Mouse (Mus musculus): Measurements from ENCODE around the gene Thtpa. TPM values are rescaled to one million over a fixed set of nuclear protein-coding genes. Genes with fewer than 3 reads are reported as not detected.

The Thtpa gene
- polyA plus RNA-seq, 1 experiment from 2014 or later = 55.2 TPM

GRCm38 (mm10) chr14:55086009-55086514 is 8.5 kb upstream of the Thtpa start:
- H3K27ac ChIP-seq (ENCODE audit: low read length) = no peak overlapping the region; the same call in 1 of the 2 replicates
- H3K4me1 ChIP-seq (replicated peaks; ENCODE audit: control insufficient read depth, insufficient read depth, low read length) = peaks cover 55% of the 10 kb centered on the region
- H3K4me3 ChIP-seq (replicated peaks; ENCODE audit: low read length) = no peak overlapping the region
- no peak overlapping the region for H3K9ac ChIP-seq (replicated peaks; ENCODE audit: low read depth, low read length)
- H3K36me3 ChIP-seq (ENCODE audit: control insufficient read depth, insufficient read depth) = no peaks in the 10 kb centered on the region
- no peak overlapping the region for H3K4me2 ChIP-seq (ENCODE audit: low read length)
- WGBS = 87% methylated on average over 6 of the region's 6 CpGs
- no peaks in the 10 kb centered on the region for H3K27me3 ChIP-seq (replicated peaks; ENCODE audit: control insufficient read depth, insufficient read depth, low read length)
- no peaks in the 10 kb centered on the region for H3K9me3 ChIP-seq (ENCODE audit: control insufficient read depth, low read length)
- ATAC-seq = no peak

DNA sequence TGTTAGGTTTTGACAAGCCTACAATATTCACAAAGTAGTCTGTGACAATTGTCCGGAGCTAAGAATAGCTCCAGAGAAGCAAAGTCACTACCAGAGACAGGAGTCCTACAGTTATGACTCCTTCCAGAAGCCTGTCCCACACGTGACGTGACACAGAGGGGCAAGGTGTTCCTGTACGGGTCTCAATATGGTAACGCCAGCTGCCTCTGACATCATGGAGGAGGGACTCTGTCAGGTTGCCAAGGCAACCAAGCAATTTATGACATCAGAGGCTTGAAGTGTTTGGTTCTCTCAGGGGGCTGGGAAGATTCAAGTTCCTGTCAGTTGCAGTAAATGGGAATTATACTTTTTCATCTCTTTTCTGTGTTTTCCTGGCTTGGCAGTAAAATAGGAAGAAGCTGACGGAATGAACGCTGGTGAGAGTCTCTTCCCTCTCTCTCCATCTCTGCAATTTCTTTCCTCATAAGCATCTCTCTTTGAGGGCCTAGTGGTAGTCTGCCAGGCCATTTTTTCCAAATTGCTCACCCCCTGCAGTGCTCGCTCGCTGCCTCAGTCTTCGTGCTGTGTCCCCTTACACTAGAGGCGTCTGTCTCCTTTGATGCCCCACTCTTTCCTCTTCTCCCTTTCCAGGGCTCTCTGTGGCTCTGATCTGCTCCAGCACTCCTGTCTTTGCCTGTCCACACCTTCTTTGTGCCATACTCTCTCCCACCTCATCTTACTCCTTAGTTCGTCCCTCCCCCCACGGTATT is 5.2 kb upstream of the Thtpa start:
- 49% methylated on average over 13 of the region's 13 CpGs for WGBS
- Histone ChIP-seq H3K4me3 (replicated peaks; ENCODE audit: low read length) (peak overlapping the region; percentile 75), H3K9me3 (ENCODE audit: control insufficient read depth, low read length) (no peaks in the 10 kb centered on the region), H3K9ac (replicated peaks; ENCODE audit: low read depth, low read length) (peak overlapping the region; percentile 98; the same call in 1 of the 2 replicates), H3K4me2 (ENCODE audit: low read length) (peak overlapping the region; percentile 89), H3K27me3 (replicated peaks; ENCODE audit: control insufficient read depth, insufficient read depth, low read length) (no peaks in the 10 kb centered on the region), H3K36me3 (ENCODE audit: control insufficient read depth, insufficient read depth) (no peaks in the 10 kb centered on the region), H3K27ac (ENCODE audit: low read length) (peak overlapping the region; percentile 39), H3K4me1 (replicated peaks; ENCODE audit: control insufficient read depth, insufficient read depth, low read length) (peaks cover 57% of the 10 kb centered on the region)
- no peak for ATAC-seq

DNA sequence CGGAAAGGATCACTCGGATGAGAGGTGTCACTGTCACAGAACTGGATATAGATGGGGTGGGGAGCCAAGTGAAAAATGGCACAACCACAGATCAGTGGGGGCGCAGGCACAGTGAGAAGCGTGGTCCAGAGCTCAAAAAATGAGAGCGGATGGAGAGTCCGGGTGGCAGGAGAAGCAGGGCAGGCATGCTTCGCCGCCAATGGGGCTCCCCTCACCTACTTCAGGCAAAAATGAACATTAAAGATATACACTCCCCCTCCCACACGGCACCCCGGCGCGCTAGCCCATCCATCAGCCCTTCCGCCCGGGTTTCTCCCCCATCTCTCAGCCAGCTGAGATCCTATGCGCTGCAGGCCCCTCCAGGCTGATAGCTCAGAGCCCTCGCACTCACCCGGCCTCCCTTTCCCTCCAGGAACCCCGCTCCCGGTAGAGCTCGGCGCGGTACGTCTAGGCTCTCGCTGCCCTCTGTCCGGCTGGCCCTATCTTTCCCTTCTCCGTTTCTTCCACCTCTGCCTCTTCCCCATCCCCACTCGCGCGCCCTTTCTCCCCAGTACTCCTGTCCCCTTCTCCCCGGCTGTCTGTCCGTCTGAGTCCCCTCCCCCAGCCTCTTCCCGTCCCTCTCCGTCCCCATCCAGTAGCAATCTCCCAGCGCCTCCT is 3.2 kb upstream of the Thtpa start:
- no peaks in the 10 kb centered on the region for H3K36me3 ChIP-seq (ENCODE audit: control insufficient read depth, insufficient read depth)
- peak overlapping the region; percentile 98 for H3K9ac ChIP-seq (replicated peaks; ENCODE audit: low read depth, low read length)
- H3K27me3 ChIP-seq (replicated peaks; ENCODE audit: control insufficient read depth, insufficient read depth, low read length) = no peaks in the 10 kb centered on the region
- WGBS = under 1% methylated on average over 34 of the region's 34 CpGs
- ATAC-seq = peak; percentile 14
- peak overlapping the region; percentile 89 for H3K4me2 ChIP-seq (ENCODE audit: low read length)
- peaks cover 58% of the 10 kb centered on the region for H3K4me1 ChIP-seq (replicated peaks; ENCODE audit: control insufficient read depth, insufficient read depth, low read length)
- H3K9me3 ChIP-seq (ENCODE audit: control insufficient read depth, low read length) = no peaks in the 10 kb centered on the region
- H3K27ac ChIP-seq (ENCODE audit: low read length) = peak overlapping the region; percentile 95
- H3K4me3 ChIP-seq (replicated peaks; ENCODE audit: low read length) = peak overlapping the region; percentile 75

GRCm38 (mm10) chr14:55092011-55092577 is 2.5 kb upstream of the Thtpa start, which contains the start of gene Zfhx2:
TSS of gene Zfhx2 (minus strand) at chr14:55092324.
- peaks cover 64% of the 10 kb centered on the region for H3K4me1 ChIP-seq (replicated peaks; ENCODE audit: control insufficient read depth, insufficient read depth, low read length)

DNA sequence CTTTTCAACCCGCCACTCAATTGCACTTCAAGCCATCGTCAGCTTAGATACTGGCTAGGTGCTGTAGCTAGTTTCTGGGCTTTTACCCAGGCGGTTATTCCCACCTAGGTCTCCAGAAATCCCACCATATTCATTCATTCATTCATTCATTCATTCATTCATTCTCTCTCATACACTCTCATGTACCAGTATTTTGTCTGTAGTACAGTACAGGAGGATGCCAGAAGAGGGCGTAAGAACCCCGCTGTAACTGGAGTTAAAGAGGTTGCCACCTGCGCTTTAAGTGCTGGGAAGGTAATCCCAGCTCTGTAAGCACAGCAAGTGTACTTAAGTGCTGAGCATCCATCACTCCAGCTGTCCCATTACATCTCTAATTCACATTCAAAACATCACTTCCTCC is 657 bp upstream of the Thtpa start:
- Histone ChIP-seq H3K4me2 (ENCODE audit: low read length) (no peak overlapping the region), H3K9me3 (ENCODE audit: control insufficient read depth, low read length) (no peaks in the 10 kb centered on the region), H3K9ac (replicated peaks; ENCODE audit: low read depth, low read length) (no peak overlapping the region), H3K27ac (ENCODE audit: low read length) (no peak overlapping the region), H3K36me3 (ENCODE audit: control insufficient read depth, insufficient read depth) (no peaks in the 10 kb centered on the region), H3K27me3 (replicated peaks; ENCODE audit: control insufficient read depth, insufficient read depth, low read length) (no peaks in the 10 kb centered on the region), H3K4me3 (replicated peaks; ENCODE audit: low read length) (no peak overlapping the region), H3K4me1 (replicated peaks; ENCODE audit: control insufficient read depth, insufficient read depth, low read length) (peaks cover 51% of the 10 kb centered on the region)
- no peak for ATAC-seq
- WGBS = 51% methylated on average over 6 of the region's 6 CpGs

More at GRCm38 (mm10) chr14:55092011-55092577, 2.5 kb upstream of the Thtpa start, which contains the start of gene Zfhx2:
- Histone ChIP-seq H3K9me3 (ENCODE audit: control insufficient read depth, low read length) (no peaks in the 10 kb centered on the region), H3K36me3 (ENCODE audit: control insufficient read depth, insufficient read depth) (no peaks in the 10 kb centered on the region), H3K27me3 (replicated peaks; ENCODE audit: control insufficient read depth, insufficient read depth, low read length) (no peaks in the 10 kb centered on the region), H3K9ac (replicated peaks; ENCODE audit: low read depth, low read length) (peak within 1 kb of the TSS; percentile 98), H3K4me3 (replicated peaks; ENCODE audit: low read length) (peak within 1 kb of the TSS; percentile 75), H3K4me2 (ENCODE audit: low read length) (peak within 1 kb of the TSS; percentile 89), H3K27ac (ENCODE audit: low read length) (peak within 1 kb of the TSS; percentile 95)
- peak; percentile 91 for ATAC-seq
- under 1% methylated on average over 34 of the region's 34 CpGs for WGBS

- H3K9me3 ChIP-seq (ENCODE audit: control insufficient read depth, low read length) = no peaks in the 10 kb centered on the region
- H3K4me1 ChIP-seq (replicated peaks; ENCODE audit: control insufficient read depth, insufficient read depth, low read length) = peaks cover 38% of the 10 kb centered on the region
- H3K4me3 ChIP-seq (replicated peaks; ENCODE audit: low read length) = peak overlapping the region; percentile 72
- H3K36me3 ChIP-seq (ENCODE audit: control insufficient read depth, insufficient read depth) = no peaks in the 10 kb centered on the region
- peak overlapping the region; percentile 80 for H3K4me2 ChIP-seq (ENCODE audit: low read length)
- no peaks in the 10 kb centered on the region for H3K27me3 ChIP-seq (replicated peaks; ENCODE audit: control insufficient read depth, insufficient read depth, low read length)
- no peak for ATAC-seq
- peak overlapping the region; percentile 88 for H3K27ac ChIP-seq (ENCODE audit: low read length)
- H3K9ac ChIP-seq (replicated peaks; ENCODE audit: low read depth, low read length) = peak overlapping the region; percentile 88
- 52% methylated on average over 9 of the region's 9 CpGs for WGBS
Observed at GRCm38 (mm10) chr14:55095263-55095662, 679 bp downstream of the Thtpa start.

- H3K4me3 ChIP-seq (replicated peaks; ENCODE audit: low read length) = peak overlapping the region; percentile 72
- WGBS = 67% methylated on average over 12 of the region's 12 CpGs
- peak overlapping the region; percentile 88 for H3K9ac ChIP-seq (replicated peaks; ENCODE audit: low read depth, low read length)
- H3K4me1 ChIP-seq (replicated peaks; ENCODE audit: control insufficient read depth, insufficient read depth, low read length) = peaks cover 34% of the 10 kb centered on the region
- peak overlapping the region; percentile 80 for H3K4me2 ChIP-seq (ENCODE audit: low read length)
- no peaks in the 10 kb centered on the region for H3K9me3 ChIP-seq (ENCODE audit: control insufficient read depth, low read length)
- no peaks in the 10 kb centered on the region for H3K36me3 ChIP-seq (ENCODE audit: control insufficient read depth, insufficient read depth)
- H3K27ac ChIP-seq (ENCODE audit: low read length) = no peak overlapping the region
- no peak for ATAC-seq
- H3K27me3 ChIP-seq (replicated peaks; ENCODE audit: control insufficient read depth, insufficient read depth, low read length) = no peaks in the 10 kb centered on the region
Observed at GRCm38 (mm10) chr14:55095671-55096070, 1.1 kb downstream of the Thtpa start.

DNA sequence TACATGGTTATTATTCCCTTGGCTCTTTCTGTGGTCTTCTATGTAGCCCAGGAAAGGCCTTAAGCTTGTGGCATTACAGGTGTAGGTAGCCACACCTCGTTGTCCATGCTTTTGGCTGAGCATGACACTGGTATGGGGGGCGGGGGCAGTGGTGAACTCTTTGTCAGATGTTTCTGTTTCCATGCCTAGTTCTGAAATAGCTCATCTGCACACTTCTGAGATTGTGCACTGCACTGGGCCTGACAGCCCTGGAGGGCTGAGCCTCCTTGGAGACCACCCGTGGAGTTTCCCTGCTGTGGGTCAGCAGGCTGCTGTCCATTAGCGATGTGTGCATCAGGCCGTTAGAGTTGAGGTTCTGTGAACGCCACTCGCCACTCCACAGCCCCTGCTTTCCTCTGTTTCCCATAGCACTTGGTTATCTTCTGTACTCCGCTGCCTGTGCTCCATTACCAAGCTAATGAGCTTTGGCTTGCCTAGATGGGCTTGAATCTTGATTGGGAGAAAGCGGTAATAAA is 2.0 kb downstream of the Thtpa start:
- H3K4me2 ChIP-seq (ENCODE audit: low read length) = peak overlapping the region; percentile 8
- no peak for ATAC-seq
- no peak overlapping the region for H3K9ac ChIP-seq (replicated peaks; ENCODE audit: low read depth, low read length)
- no peak overlapping the region for H3K4me3 ChIP-seq (replicated peaks; ENCODE audit: low read length)
- H3K27ac ChIP-seq (ENCODE audit: low read length) = no peak overlapping the region
- H3K27me3 ChIP-seq (replicated peaks; ENCODE audit: control insufficient read depth, insufficient read depth, low read length) = no peaks in the 10 kb centered on the region
- no peaks in the 10 kb centered on the region for H3K36me3 ChIP-seq (ENCODE audit: control insufficient read depth, insufficient read depth)
- 43% methylated on average over 9 of the region's 9 CpGs for whole genome bisulfite sequencing
- no peaks in the 10 kb centered on the region for H3K9me3 ChIP-seq (ENCODE audit: control insufficient read depth, low read length)
- H3K4me1 ChIP-seq (replicated peaks; ENCODE audit: control insufficient read depth, insufficient read depth, low read length) = peaks cover 31% of the 10 kb centered on the region

DNA sequence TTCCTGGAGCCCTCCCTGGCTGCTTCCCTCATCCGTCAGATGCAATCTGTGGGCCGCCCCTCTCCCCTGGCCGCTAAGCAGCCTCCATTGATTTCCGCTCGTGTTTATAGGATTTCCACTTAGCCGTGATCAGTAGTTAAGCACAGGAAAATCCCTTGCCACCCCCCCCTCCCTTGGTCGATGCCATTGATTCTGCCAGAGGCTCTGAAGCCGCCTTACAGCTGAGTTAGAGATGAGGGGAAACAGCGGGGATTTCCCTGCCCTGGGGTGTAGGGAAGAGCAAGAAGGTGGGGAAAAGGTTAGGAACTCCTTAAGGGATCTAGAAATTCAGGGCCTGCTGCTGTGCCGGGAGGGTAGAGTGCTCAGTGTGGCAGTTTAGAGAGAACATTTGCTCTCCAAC is 3.1 kb downstream of the Thtpa start:
- Histone ChIP-seq H3K4me2 (ENCODE audit: low read length) (no peak overlapping the region), H3K4me3 (replicated peaks; ENCODE audit: low read length) (no peak overlapping the region), H3K36me3 (ENCODE audit: control insufficient read depth, insufficient read depth) (no peaks in the 10 kb centered on the region), H3K9ac (replicated peaks; ENCODE audit: low read depth, low read length) (no peak overlapping the region), H3K27me3 (replicated peaks; ENCODE audit: control insufficient read depth, insufficient read depth, low read length) (no peaks in the 10 kb centered on the region), H3K9me3 (ENCODE audit: control insufficient read depth, low read length) (no peaks in the 10 kb centered on the region), H3K27ac (ENCODE audit: low read length) (no peak overlapping the region), H3K4me1 (replicated peaks; ENCODE audit: control insufficient read depth, insufficient read depth, low read length) (peaks cover 28% of the 10 kb centered on the region)
- no peak for ATAC-seq
- WGBS = 65% methylated on average over 10 of the region's 10 CpGs

All from forebrain, embryonic 16.5 days (tissue).